Mouse (Mus musculus): ENCODE measurements around the gene Smurf2. TPM values are rescaled to one million over a fixed set of nuclear protein-coding genes. Genes with fewer than 3 reads are reported as not detected.
A peak's percentile ranks its signal among the peaks of the same experiment; 100 is the strongest.

The Smurf2 gene
- polyA plus RNA-seq (2012; rRNA removed) = 13.7 and 13.8 TPM in 2 replicates

- Histone ChIP-seq H3K4me1 (ENCODE audit: control insufficient read depth, insufficient read depth, low read length) (no peaks in the 10 kb centered on the region), H3K4me3 (ENCODE audit: insufficient read depth, low read length) (peak within 1 kb of the TSS; percentile 71)
- TF ChIP-seq POLR2A (IDR thresholded peaks at IDR 0.05; ENCODE audit: extremely low read depth, insufficient read depth, low read length) = peak; percentile 68; the same call in 1 of the 2 replicates
- no peak for TF ChIP-seq CTCF (IDR thresholded peaks at IDR 0.05; ENCODE audit: extremely low read depth, insufficient read depth, low read length)
Observed at GRCm38 (mm10) chr11:106920551-106921379, at the start of gene Smurf2. Gene Smurf2, minus strand, starts transcription at chr11:106920715.

GRCm38 (mm10) chr11:106969798-106970197, 49.3 kb upstream of the Smurf2 start:
- Histone ChIP-seq H3K4me3 (ENCODE audit: insufficient read depth, low read length) (no peak overlapping the region), H3K27ac (ENCODE audit: insufficient read depth, low read length) (no peak overlapping the region), H3K4me1 (ENCODE audit: control insufficient read depth, insufficient read depth, low read length) (no peaks in the 10 kb centered on the region)
- TF ChIP-seq CTCF (IDR thresholded peaks at IDR 0.05; ENCODE audit: extremely low read depth, insufficient read depth, low read length) = no peak
- TF ChIP-seq POLR2A (IDR thresholded peaks at IDR 0.05; ENCODE audit: extremely low read depth, insufficient read depth, low read length) = no peak

More at GRCm38 (mm10) chr11:106920551-106921379, at the start of gene Smurf2:
- peak within 1 kb of the TSS; percentile 63 for H3K27ac ChIP-seq (ENCODE audit: insufficient read depth, low read length)

- TF ChIP-seq POLR2A (IDR thresholded peaks at IDR 0.05; ENCODE audit: extremely low read depth, insufficient read depth, low read length) (no peak), CTCF (IDR thresholded peaks at IDR 0.05; ENCODE audit: extremely low read depth, insufficient read depth, low read length) (no peak)
- Histone ChIP-seq H3K27ac (ENCODE audit: insufficient read depth, low read length) (no peak overlapping the region), H3K4me3 (ENCODE audit: insufficient read depth, low read length) (no peak overlapping the region), H3K4me1 (ENCODE audit: control insufficient read depth, insufficient read depth, low read length) (no peaks in the 10 kb centered on the region)
Observed at GRCm38 (mm10) chr11:106967630-106968029, 47.1 kb upstream of the Smurf2 start.

GRCm38 (mm10) chr11:106965881-106966280, 45.4 kb upstream of the Smurf2 start:
- Histone ChIP-seq H3K4me3 (ENCODE audit: insufficient read depth, low read length) (no peak overlapping the region), H3K4me1 (ENCODE audit: control insufficient read depth, insufficient read depth, low read length) (no peaks in the 10 kb centered on the region), H3K27ac (ENCODE audit: insufficient read depth, low read length) (no peak overlapping the region)
- TF ChIP-seq POLR2A (IDR thresholded peaks at IDR 0.05; ENCODE audit: extremely low read depth, insufficient read depth, low read length) = no peak
- no peak for TF ChIP-seq CTCF (IDR thresholded peaks at IDR 0.05; ENCODE audit: extremely low read depth, insufficient read depth, low read length)

GRCm38 (mm10) chr11:106962310-106962709, 41.8 kb upstream of the Smurf2 start:
- TF ChIP-seq POLR2A (IDR thresholded peaks at IDR 0.05; ENCODE audit: extremely low read depth, insufficient read depth, low read length) (no peak), CTCF (IDR thresholded peaks at IDR 0.05; ENCODE audit: extremely low read depth, insufficient read depth, low read length) (no peak)
- H3K4me1 ChIP-seq (ENCODE audit: control insufficient read depth, insufficient read depth, low read length) = no peaks in the 10 kb centered on the region

GRCm38 (mm10) chr11:106961471-106962081, 41.1 kb upstream of the Smurf2 start:
- Histone ChIP-seq H3K4me3 (ENCODE audit: insufficient read depth, low read length) (no peak overlapping the region), H3K27ac (ENCODE audit: insufficient read depth, low read length) (no peak overlapping the region), H3K4me1 (ENCODE audit: control insufficient read depth, insufficient read depth, low read length) (no peaks in the 10 kb centered on the region)
- TF ChIP-seq CTCF (IDR thresholded peaks at IDR 0.05; ENCODE audit: extremely low read depth, insufficient read depth, low read length) = no peak
- no peak for TF ChIP-seq POLR2A (IDR thresholded peaks at IDR 0.05; ENCODE audit: extremely low read depth, insufficient read depth, low read length)

More at GRCm38 (mm10) chr11:106962310-106962709, 41.8 kb upstream of the Smurf2 start:
- Histone ChIP-seq H3K4me3 (ENCODE audit: insufficient read depth, low read length) (no peak overlapping the region), H3K27ac (ENCODE audit: insufficient read depth, low read length) (no peak overlapping the region)

GRCm38 (mm10) chr11:106959121-106959520, 38.6 kb upstream of the Smurf2 start:
- Histone ChIP-seq H3K4me3 (ENCODE audit: insufficient read depth, low read length) (no peak overlapping the region), H3K4me1 (ENCODE audit: control insufficient read depth, insufficient read depth, low read length) (no peaks in the 10 kb centered on the region), H3K27ac (ENCODE audit: insufficient read depth, low read length) (no peak overlapping the region)
- no peak for TF ChIP-seq CTCF (IDR thresholded peaks at IDR 0.05; ENCODE audit: extremely low read depth, insufficient read depth, low read length)
- TF ChIP-seq POLR2A (IDR thresholded peaks at IDR 0.05; ENCODE audit: extremely low read depth, insufficient read depth, low read length) = no peak

GRCm38 (mm10) chr11:106958407-106959071, 38.0 kb upstream of the Smurf2 start:
- no peak overlapping the region for H3K27ac ChIP-seq (ENCODE audit: insufficient read depth, low read length)
- TF ChIP-seq POLR2A (IDR thresholded peaks at IDR 0.05; ENCODE audit: extremely low read depth, insufficient read depth, low read length) = no peak
- TF ChIP-seq CTCF (IDR thresholded peaks at IDR 0.05; ENCODE audit: extremely low read depth, insufficient read depth, low read length) = no peak
- H3K4me1 ChIP-seq (ENCODE audit: control insufficient read depth, insufficient read depth, low read length) = no peaks in the 10 kb centered on the region
- H3K4me3 ChIP-seq (ENCODE audit: insufficient read depth, low read length) = no peak overlapping the region

GRCm38 (mm10) chr11:106957271-106957980, 36.9 kb upstream of the Smurf2 start:
- Histone ChIP-seq H3K4me1 (ENCODE audit: control insufficient read depth, insufficient read depth, low read length) (no peaks in the 10 kb centered on the region), H3K27ac (ENCODE audit: insufficient read depth, low read length) (no peak overlapping the region), H3K4me3 (ENCODE audit: insufficient read depth, low read length) (no peak overlapping the region)
- no peak for TF ChIP-seq POLR2A (IDR thresholded peaks at IDR 0.05; ENCODE audit: extremely low read depth, insufficient read depth, low read length)
- no peak for TF ChIP-seq CTCF (IDR thresholded peaks at IDR 0.05; ENCODE audit: extremely low read depth, insufficient read depth, low read length)

All from cortical plate, adult 2 months (tissue).